Mouse (Mus musculus) liver, adult 2 months (tissue): Measurements from ENCODE around the gene Itfg2.

ENCODE experiments used
- CTCF ChIP-seq: fragments of 200-500 bp; IDR thresholded peaks from 2 replicates; pipeline ENCODE4 v1.5.1; 2011; ENCODE audit warnings: low read depth, low read length, control low read depth
- POLR2A ChIP-seq: fragments of 200-500 bp; IDR thresholded peaks from 2 replicates; pipeline ENCODE4 v1.6.1; 2011; ENCODE audit warnings: low read length, control low read depth; ENCODE audit not compliant: insufficient read depth; ENCODE audit errors: extremely low read depth

DNA sequence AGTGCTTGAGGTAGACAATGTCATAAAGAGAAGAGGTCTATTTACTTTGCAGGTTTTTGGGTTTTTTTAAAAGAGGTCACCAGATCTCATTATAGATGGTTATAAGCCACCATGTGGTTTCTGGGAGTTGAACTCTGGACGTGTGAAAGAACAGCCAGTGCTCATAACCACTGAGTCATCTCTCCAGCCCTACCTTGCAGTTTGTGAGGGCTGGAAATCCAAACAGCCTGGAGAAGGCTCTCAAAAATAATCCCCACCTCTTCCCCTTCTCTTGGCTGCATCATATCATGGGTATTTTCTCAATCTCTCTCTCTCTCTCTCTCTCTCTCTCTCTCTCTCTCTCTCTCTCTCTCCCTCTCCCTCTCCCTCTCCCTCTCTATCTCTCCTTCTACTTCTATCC is 34.0 kb downstream of the Itfg2 start:
- TF ChIP-seq CTCF (no peak), POLR2A (no peak)
